20 mouse cellular contexts compared by ENCODE assay signal in the genomic region with DNA sequence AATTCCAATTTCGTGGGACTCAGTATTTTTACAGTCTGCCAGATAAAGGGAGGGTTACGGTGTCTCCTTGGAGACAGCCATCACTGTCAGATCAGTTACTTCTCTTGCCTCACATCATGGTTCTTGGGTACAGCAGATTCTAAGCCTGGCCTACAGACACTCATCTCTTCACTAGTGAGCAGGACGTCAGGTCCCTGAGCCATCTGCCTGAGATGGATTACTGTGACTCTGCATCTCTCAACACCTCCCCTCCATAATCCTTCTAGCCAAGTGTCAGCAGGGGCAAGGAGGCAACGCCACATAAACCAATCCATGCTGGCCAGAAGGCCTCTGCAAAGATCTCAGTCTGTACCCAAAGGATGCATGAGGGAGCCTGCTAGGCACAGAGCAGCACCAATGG. TPM values are rescaled to one million over a fixed set of nuclear protein-coding genes. Genes with fewer than 3 reads are reported as not detected.
A peak's percentile ranks its signal among the peaks of the same experiment; 100 is the strongest.
DNase-seq lines count a peak whose midpoint lies in the region; ATAC-seq lines count a peak whose summit lies in the region.
"Had no signal": no experiment of that assay in that cellular context is flagged by ENCODE, and none has a peak within 500 bp of the region (broad histone marks: within the 10 kb centered on the region; RNA-seq: fewer than 3 reads in every experiment).

No protein-coding gene starts in this region.

- peaks cover 23% of the 10 kb centered on the region for H3K4me1 ChIP-seq in forebrain, embryonic 14.5 days (ENCODE audit: control insufficient read depth, insufficient read depth, low read length)
- peaks cover 34% of the 10 kb centered on the region for H3K4me1 ChIP-seq in forebrain, embryonic 12.5 days

- 61% methylated on average over 4 of the region's 4 CpGs for WGBS in forebrain, embryonic 14.5 days
- WGBS in forebrain, embryonic 12.5 days, result 71% methylated on average over 4 of the region's 4 CpGs

- no peak overlapping the region for H3K27ac ChIP-seq in forebrain, embryonic 14.5 days (ENCODE audit: low read depth, low read length)
- no peak overlapping the region for H3K27ac ChIP-seq in forebrain, embryonic 12.5 days
- H3K27ac ChIP-seq: left cerebral cortex, adult 2 months; limb, embryonic 15.5 days; midbrain, embryonic 12.5 days; neural tube, embryonic 12.5 days; stomach, postnatal 0 days had no signal

- H3K36me3 ChIP-seq in forebrain, embryonic 14.5 days (ENCODE audit: control insufficient read depth, insufficient read depth, low read length), result no peaks in the 10 kb centered on the region
- peaks cover 5% of the 10 kb centered on the region; the same call in 1 of the 2 replicates for H3K36me3 ChIP-seq in forebrain, embryonic 12.5 days (replicated peaks)
- H3K36me3 ChIP-seq: midbrain, embryonic 12.5 days; neural tube, embryonic 12.5 days had no signal

- no peaks in the 10 kb centered on the region for H3K27me3 ChIP-seq in forebrain, embryonic 14.5 days (replicated peaks; ENCODE audit: control insufficient read depth, insufficient read depth, low read length)
- H3K27me3 ChIP-seq in forebrain, embryonic 12.5 days, result peaks cover 22% of the 10 kb centered on the region
- H3K27me3 ChIP-seq: limb, embryonic 15.5 days had no signal

- H3K4me3 ChIP-seq in forebrain, embryonic 14.5 days (ENCODE audit: low read depth, low read length), result no peak overlapping the region
- H3K4me3 ChIP-seq in forebrain, embryonic 12.5 days (replicated peaks), result no peak overlapping the region
- H3K4me3 ChIP-seq: erythroblast, embryonic 14.5 days; left cerebral cortex, adult 2 months; limb, embryonic 15.5 days; midbrain, embryonic 12.5 days; neural tube, embryonic 12.5 days had no signal

- H3K4me2 ChIP-seq in forebrain, embryonic 14.5 days (ENCODE audit: low read length), result no peak overlapping the region
- no peak overlapping the region for H3K4me2 ChIP-seq in forebrain, embryonic 12.5 days
- H3K4me2 ChIP-seq: limb, embryonic 15.5 days; lung, embryonic 14.5 days; midbrain, embryonic 12.5 days; neural tube, embryonic 12.5 days had no signal

- 0 out of 2 replicates have a peak overlapping the region, but pooled peaks have one; percentile 5 for H3K9ac ChIP-seq in forebrain, embryonic 14.5 days (ENCODE audit: low read length)
- H3K9ac ChIP-seq in forebrain, embryonic 12.5 days, result no peak overlapping the region
- H3K9ac ChIP-seq: limb, embryonic 15.5 days; lung, embryonic 14.5 days; midbrain, embryonic 12.5 days; neural tube, embryonic 12.5 days had no signal

- DNase-seq in forebrain, embryonic 14.5 days (ENCODE audit: low spot score), result no peak
- peak; percentile 40 for DNase-seq in layer of hippocampus, adult 9-11 months
- no peak for DNase-seq in layer of hippocampus, postnatal 14 days (ENCODE audit: low spot score in 2 of 2)
- peak; percentile 75 for DNase-seq in brain, adult 2 months (ENCODE audit: low read depth, low spot score)
- DNase-seq in cerebellum, postnatal 14 days, result peak; percentile 76 to 78
- no peak for DNase-seq in ovary, postnatal 14 days (ENCODE audit: low spot score)
- no peak for DNase-seq in T-cell, adult 2 months (ENCODE audit: low spot score)
- DNase-seq: adrenal gland, adult 8-10 months; kidney, adult 11 months; kidney, postnatal 25 days; right cerebral cortex, adult 18-20 months; thymus, postnatal 36 days had no signal

- no peak for ATAC-seq in forebrain, embryonic 14.5 days
- ATAC-seq in forebrain, embryonic 12.5 days (ENCODE audit: low FRiP score), result no peak

- H3K9me3 ChIP-seq in forebrain, embryonic 14.5 days (replicated peaks; ENCODE audit: control insufficient read depth, low read length), result no peaks in the 10 kb centered on the region
- no peaks in the 10 kb centered on the region for H3K9me3 ChIP-seq in forebrain, embryonic 12.5 days
- H3K9me3 ChIP-seq: limb, embryonic 15.5 days; midbrain, embryonic 12.5 days; neural tube, embryonic 12.5 days had no signal

RNA-seq across cellular contexts. Expression of gene Atoh8, which starts 24.0 kb away (rescaled TPM):
- 2.2 and 2.5 TPM in 2 replicates for polyA plus RNA-seq in forebrain, embryonic 14.5 days (2014; fragmentation: Nextera tagmentation; extraction: Ambion mirVana)
- 6.5 and 7.5 TPM in 2 replicates for polyA plus RNA-seq in forebrain, embryonic 12.5 days (2016; fragmentation: Nextera tagmentation; extraction: Ambion mirVana)
- total RNA-seq in layer of hippocampus, postnatal 14 days (2021), result 1 to 10 TPM; 3.3 to 4.5 TPM
- polyA plus RNA-seq: erythroblast, embryonic 14.5 days had no signal

Comparison
In these comparisons a context has a peak if more than half of its experiments do, and no peak if none do; other contexts are left out.
1. DNase-seq: peak in layer of hippocampus, adult 9-11 months (single experiment), brain, adult 2 months (single experiment) and cerebellum, postnatal 14 days (2 of 2); none in forebrain, embryonic 14.5 days (single experiment), layer of hippocampus, postnatal 14 days (0 of 2), ovary, postnatal 14 days (single experiment) and T-cell, adult 2 months (single experiment).